Mouse (Mus musculus) heart, embryonic 11.5 days (tissue): ENCODE measurements around the gene Hecw2. TPM values are rescaled to one million over a fixed set of nuclear protein-coding genes. Genes with fewer than 3 reads are reported as not detected.

Experiments used
- ATAC-seq: fragments of 200-750 bp; cut with Nextera tagmentation; replicated peaks from 2 replicates; pipeline ENCODE4 v1.8.0; 2017; ENCODE audit warnings: moderate library complexity; ENCODE audit not compliant: insufficient number of reproducible peaks, low FRiP score, low TSS enrichment
- H3K27ac ChIP-seq: fragments of 300-500 bp; sonication (generic); 2 replicates; pipeline ENCODE4 v1.5.1; 2014; ENCODE audit warnings: mild to moderate bottlenecking, low read depth, low read length
- H3K27me3 ChIP-seq: fragments of 300-500 bp; sonication (generic); 2 replicates; pipeline ENCODE4 v1.6.1; 2014; ENCODE audit warnings: mild to moderate bottlenecking, low read length, mixed read lengths; ENCODE audit not compliant: control insufficient read depth, insufficient read depth
- H3K36me3 ChIP-seq: fragments of 300-500 bp; sonication (generic); 2 replicates; pipeline ENCODE4 v1.6.1; 2014; ENCODE audit warnings: mild to moderate bottlenecking, low read length, moderate library complexity, mixed read lengths; ENCODE audit not compliant: control insufficient read depth, insufficient read depth
- H3K4me1 ChIP-seq: fragments of 300-500 bp; sonication (generic); 2 replicates; pipeline ENCODE4 v1.6.1; 2014; ENCODE audit warnings: low read length; ENCODE audit not compliant: control insufficient read depth, insufficient read depth
- H3K4me2 ChIP-seq: fragments of 300-500 bp; sonication (generic); 2 replicates; pipeline ENCODE4 v1.6.1; 2014; ENCODE audit warnings: mild to moderate bottlenecking, moderate library complexity
- H3K4me3 ChIP-seq: fragments of 300-500 bp; sonication (generic); 2 replicates; pipeline ENCODE4 v1.5.1; 2014; ENCODE audit warnings: low read depth, low read length
- H3K9ac ChIP-seq: fragments of 300-500 bp; sonication (generic); 2 replicates; pipeline ENCODE4 v1.6.1; 2014; ENCODE audit warnings: mild to moderate bottlenecking, low read depth, low read length, moderate library complexity
- H3K9me3 ChIP-seq: fragments of 300-500 bp; sonication (generic); replicated peaks from 2 replicates; pipeline ENCODE4 v1.6.1; 2016; ENCODE audit warnings: low read length; ENCODE audit not compliant: control insufficient read depth
- WGBS: fragments of 180-500 bp; shearing (Covaris S2); extraction: QIAGEN DNeasy Blood & Tissue Kit; methylation state at CpG from one replicate; pipeline ENCODE4 v1.1.7; 2014; ENCODE audit not compliant: insufficient replicate concordance; 5-methylcytosine and 5-hydroxymethylcytosine counted together
- polyA plus RNA-seq: library from polyadenylated mRNA; unstranded; fragments of >200 nt; fragmentation: Nextera tagmentation; extraction: Ambion mirVana; gene quantifications from 2 replicates; pipeline ENCODE4 v1.2.1, GENCODE M21; 2014

Hecw2 gene
- polyA plus RNA-seq, 1 experiment from 2014 or later: 6.5 TPM

DNA sequence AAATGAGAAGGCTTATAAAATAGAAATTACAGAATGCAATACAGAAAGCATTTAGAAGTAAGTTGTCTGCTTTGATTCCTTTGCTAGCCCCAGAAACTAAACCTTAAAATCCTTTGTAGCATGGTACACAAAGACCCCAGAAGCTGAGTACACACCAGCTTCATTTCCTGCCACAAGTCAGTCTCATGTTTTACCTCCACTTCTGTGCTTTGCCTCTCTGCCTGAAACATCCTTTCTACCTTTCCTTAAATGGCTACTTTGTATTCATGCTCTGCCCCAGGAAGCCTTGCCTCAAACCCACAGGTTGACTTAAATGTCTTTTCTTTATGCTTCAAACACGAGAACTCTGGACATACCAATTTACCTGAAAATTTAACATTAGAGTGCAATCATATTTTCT lies 413.7 kb downstream of the Hecw2 start:
- no peak overlapping the region for H3K4me3 ChIP-seq
- 89% methylated on average over 1 of the region's 1 CpGs for WGBS

DNA sequence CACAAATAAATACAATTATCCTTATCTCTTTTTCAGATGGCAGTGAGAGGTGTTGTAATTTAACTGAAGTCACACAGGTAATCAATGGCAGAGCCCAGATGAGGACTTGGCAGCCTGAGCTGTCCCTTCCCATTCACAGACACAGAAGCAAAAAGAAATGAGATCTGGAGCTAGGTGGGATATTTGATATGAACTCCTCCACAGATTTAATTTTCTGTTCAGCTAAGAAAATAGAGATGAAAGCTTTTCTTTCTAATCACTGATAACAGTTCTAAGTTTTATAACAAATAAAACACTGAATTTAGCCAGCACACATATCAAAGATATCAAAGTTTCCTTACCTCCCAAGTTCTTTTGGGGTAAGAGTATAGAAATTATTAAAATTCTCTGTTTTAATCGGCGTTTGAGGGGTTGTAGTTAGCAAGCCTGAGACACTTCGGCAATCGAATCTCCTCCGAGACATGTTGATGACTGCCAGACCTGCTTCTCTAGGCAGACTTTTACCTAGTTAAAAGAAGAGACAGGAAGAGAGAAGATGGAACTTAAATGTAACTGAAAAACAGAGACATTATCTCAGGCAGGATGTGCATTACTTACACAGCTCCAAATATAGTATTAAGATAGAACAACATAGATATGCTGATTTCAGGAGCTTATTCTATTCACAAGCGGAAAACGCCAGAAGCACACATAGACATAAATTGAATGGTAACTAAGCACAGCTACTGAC lies 418.6 kb downstream of the Hecw2 start:
- Histone ChIP-seq H3K4me2 (no peak overlapping the region), H3K9me3 (no peaks in the 10 kb centered on the region), H3K36me3 (no peaks in the 10 kb centered on the region), H3K9ac (no peak overlapping the region), H3K27ac (no peak overlapping the region), H3K4me1 (no peaks in the 10 kb centered on the region), H3K4me3 (no peak overlapping the region), H3K27me3 (no peaks in the 10 kb centered on the region)
- WGBS: 76% methylated on average over 7 of the region's 7 CpGs
- no peak for ATAC-seq

More for the DNA sequence above, 413.7 kb downstream of the Hecw2 start:
- no peaks in the 10 kb centered on the region for H3K36me3 ChIP-seq
- H3K4me2 ChIP-seq: no peak overlapping the region
- no peaks in the 10 kb centered on the region for H3K27me3 ChIP-seq
- no peaks in the 10 kb centered on the region for H3K4me1 ChIP-seq
- no peak overlapping the region for H3K27ac ChIP-seq
- no peak overlapping the region for H3K9ac ChIP-seq
- no peaks in the 10 kb centered on the region for H3K9me3 ChIP-seq
- ATAC-seq: no peak

DNA sequence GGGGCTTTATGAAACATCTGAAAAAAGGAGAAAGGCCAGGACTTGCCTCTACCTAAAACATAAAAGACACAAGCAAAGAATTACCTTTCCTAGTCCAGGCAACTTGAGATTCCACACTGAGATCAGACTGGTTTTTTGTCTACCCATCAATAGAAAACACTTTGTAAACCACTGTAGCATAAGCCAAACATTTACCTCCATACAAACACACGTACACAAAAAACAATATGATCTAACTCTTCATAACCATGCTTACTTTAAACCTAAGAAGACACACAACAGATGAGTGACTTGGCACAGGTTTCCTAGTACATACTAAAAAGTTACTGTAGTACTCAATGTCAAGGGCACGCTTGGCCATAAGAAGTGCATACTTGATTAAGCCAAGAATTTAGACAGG lies 419.4 kb downstream of the Hecw2 start:
- whole genome bisulfite sequencing: 91% methylated on average over 2 of the region's 2 CpGs
- Histone ChIP-seq H3K36me3 (no peaks in the 10 kb centered on the region), H3K4me1 (no peaks in the 10 kb centered on the region), H3K4me2 (no peak overlapping the region), H3K27ac (no peak overlapping the region), H3K27me3 (no peaks in the 10 kb centered on the region), H3K9ac (no peak overlapping the region), H3K9me3 (no peaks in the 10 kb centered on the region), H3K4me3 (no peak overlapping the region)
- ATAC-seq: no peak

DNA sequence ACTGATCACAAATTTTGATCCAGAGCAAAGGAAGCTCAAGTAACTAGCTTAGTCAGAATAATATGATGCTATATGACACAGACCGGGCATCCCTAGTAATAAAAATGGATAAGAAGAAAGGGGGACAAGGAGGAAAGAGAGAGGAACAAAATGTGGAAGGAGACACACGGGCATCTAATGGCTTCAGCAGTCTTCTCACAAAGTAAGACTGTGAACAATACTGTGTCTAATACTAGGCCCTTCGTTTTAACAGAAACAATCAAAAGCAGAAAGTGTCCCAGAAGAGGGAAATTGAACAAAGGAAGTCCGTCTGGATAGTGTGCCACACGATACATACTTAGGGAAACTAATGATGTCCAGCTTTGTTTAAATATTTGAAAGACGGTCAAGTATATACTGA lies 419.9 kb downstream of the Hecw2 start:
- no peak overlapping the region for H3K4me3 ChIP-seq
- no peaks in the 10 kb centered on the region for H3K27me3 ChIP-seq
- H3K27ac ChIP-seq: no peak overlapping the region
- no peaks in the 10 kb centered on the region for H3K9me3 ChIP-seq
- 85% methylated on average over 6 of the region's 6 CpGs for WGBS
- H3K36me3 ChIP-seq: no peaks in the 10 kb centered on the region
- no peak for ATAC-seq
- H3K4me1 ChIP-seq: no peaks in the 10 kb centered on the region
- H3K4me2 ChIP-seq: no peak overlapping the region
- H3K9ac ChIP-seq: no peak overlapping the region

DNA sequence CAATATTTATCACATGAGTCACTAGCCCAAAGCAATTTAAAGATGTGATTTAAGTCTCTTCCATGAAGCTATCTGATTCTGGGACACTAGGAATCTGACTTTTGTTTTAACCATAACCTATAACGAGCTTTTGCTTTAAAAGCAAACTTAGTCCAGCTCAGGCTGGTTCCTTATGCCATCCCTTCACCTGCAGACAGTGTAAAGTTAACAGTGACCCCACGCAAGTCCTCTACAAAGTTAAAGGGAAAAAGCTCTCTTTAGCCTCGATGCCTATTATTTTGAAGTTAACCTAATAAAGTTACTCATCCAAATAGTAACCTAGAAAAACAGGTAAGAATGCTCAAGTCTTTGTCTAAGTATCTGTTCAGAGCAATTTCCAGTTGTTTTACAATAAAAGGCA lies 420.4 kb downstream of the Hecw2 start:
- no peaks in the 10 kb centered on the region for H3K36me3 ChIP-seq

DNA sequence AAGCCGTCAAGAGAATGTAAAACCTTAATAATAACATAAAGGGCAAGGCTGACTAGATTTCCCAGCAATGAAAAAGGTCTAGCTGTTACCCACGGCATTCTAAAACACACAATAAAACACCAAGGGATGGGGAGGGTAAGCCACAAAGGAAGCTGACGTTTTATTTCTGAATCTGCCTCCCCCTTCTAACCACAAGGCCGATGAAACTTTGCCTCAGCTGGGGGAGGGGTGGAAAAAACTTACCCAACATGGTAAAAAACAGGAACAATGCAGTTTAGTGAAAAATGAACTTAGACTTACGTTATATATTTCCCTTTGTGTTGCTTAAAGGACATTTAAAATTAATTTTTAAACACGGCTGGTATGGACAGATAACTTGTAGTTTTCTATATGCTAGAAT lies 421.0 kb downstream of the Hecw2 start:
- no peaks in the 10 kb centered on the region for H3K27me3 ChIP-seq
- no peaks in the 10 kb centered on the region for H3K9me3 ChIP-seq
- H3K9ac ChIP-seq: no peak overlapping the region
- no peaks in the 10 kb centered on the region for H3K4me1 ChIP-seq
- H3K36me3 ChIP-seq: no peaks in the 10 kb centered on the region
- ATAC-seq: no peak
- no peak overlapping the region for H3K4me2 ChIP-seq
- no peak overlapping the region for H3K4me3 ChIP-seq
- WGBS: 68% methylated on average over 6 of the region's 6 CpGs
- H3K27ac ChIP-seq: no peak overlapping the region

More for the DNA sequence above, 420.4 kb downstream of the Hecw2 start:
- H3K9me3 ChIP-seq: no peaks in the 10 kb centered on the region
- no peaks in the 10 kb centered on the region for H3K27me3 ChIP-seq
- no peak for ATAC-seq
- no peak overlapping the region for H3K4me2 ChIP-seq
- H3K4me3 ChIP-seq: no peak overlapping the region
- H3K4me1 ChIP-seq: no peaks in the 10 kb centered on the region
- WGBS: 93% methylated on average over 3 of the region's 3 CpGs
- H3K9ac ChIP-seq: no peak overlapping the region
- H3K27ac ChIP-seq: no peak overlapping the region

DNA sequence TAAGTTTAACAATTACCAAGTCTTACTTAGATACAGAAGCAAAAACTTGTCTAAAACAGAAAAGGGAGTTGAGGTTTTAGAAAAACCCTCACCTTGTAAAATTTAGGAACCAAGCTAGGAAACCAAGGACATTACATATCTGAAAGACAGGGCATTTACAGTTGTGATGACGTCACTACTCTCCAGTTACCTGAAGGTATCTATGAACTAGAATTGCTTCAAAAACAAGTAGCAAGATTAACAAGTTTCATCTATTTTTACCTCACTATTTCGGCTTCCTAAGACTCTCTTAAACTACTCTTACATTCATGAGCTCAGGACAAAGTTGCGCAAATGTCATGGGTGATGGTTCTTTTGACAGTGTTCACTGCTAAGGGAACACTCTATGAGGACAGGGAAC lies 422.0 kb downstream of the Hecw2 start:
- no peak overlapping the region for H3K9ac ChIP-seq
- WGBS: 83% methylated on average over 3 of the region's 3 CpGs

DNA sequence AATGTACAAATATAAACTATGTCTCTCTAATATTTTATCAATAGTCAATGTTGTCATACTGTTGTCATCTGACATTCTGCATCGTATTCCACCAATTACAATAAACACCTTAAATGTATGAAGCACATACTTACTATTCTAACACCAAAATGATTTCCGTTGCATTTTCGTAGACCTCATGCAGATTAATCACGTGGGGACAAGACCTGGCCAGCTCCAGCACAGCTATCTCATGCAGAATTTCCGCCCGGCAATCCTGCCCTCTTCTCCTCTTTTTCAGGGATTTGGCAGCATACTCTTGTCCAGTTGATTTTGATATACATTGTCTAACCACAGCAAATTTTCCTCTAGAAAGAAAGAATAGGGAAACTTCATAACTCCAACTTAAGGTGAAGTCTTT lies 423.5 kb downstream of the Hecw2 start:
- Histone ChIP-seq H3K36me3 (no peaks in the 10 kb centered on the region), H3K27me3 (no peaks in the 10 kb centered on the region), H3K9ac (no peak overlapping the region), H3K27ac (no peak overlapping the region), H3K4me3 (no peak overlapping the region), H3K4me1 (no peaks in the 10 kb centered on the region), H3K9me3 (no peaks in the 10 kb centered on the region), H3K4me2 (no peak overlapping the region)
- WGBS: 88% methylated on average over 6 of the region's 6 CpGs
- no peak for ATAC-seq

More for the DNA sequence above, 422.0 kb downstream of the Hecw2 start:
- Histone ChIP-seq H3K27me3 (no peaks in the 10 kb centered on the region), H3K9me3 (no peaks in the 10 kb centered on the region), H3K36me3 (no peaks in the 10 kb centered on the region), H3K4me2 (no peak overlapping the region), H3K4me1 (no peaks in the 10 kb centered on the region), H3K27ac (no peak overlapping the region), H3K4me3 (no peak overlapping the region)
- ATAC-seq: no peak

DNA sequence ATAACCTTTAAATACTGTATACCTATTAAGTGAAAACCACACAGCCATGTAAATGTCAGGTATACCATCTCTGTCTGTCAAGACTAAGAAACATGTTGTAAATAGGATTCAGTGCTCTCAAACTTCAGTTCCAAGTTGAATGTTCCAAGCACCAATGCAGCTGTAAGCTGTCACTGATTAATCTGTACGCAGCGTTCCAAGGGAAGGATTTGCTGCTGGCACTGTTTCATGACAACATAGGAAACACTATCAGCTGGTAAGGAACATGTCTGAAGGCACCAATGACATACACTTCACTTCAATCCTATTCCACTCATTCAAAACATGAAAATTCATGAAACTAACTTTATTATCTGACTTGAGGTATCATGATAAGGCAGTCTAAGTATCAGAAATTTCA lies 428.9 kb downstream of the Hecw2 start:
- H3K4me3 ChIP-seq: no peak overlapping the region
- no peaks in the 10 kb centered on the region for H3K27me3 ChIP-seq
- H3K9me3 ChIP-seq: no peaks in the 10 kb centered on the region
- no peak for ATAC-seq
- H3K27ac ChIP-seq: no peak overlapping the region
- WGBS: 69% methylated on average over 2 of the region's 2 CpGs
- peaks cover 9% of the 10 kb centered on the region for H3K36me3 ChIP-seq
- H3K4me1 ChIP-seq: no peaks in the 10 kb centered on the region
- no peak overlapping the region for H3K4me2 ChIP-seq
- H3K9ac ChIP-seq: no peak overlapping the region
